Mouse (Mus musculus) E14TG2a.4 (cell line): Measurements from ENCODE around the gene Vmn1r84.

Source experiments
- H3K27me3 ChIP-seq: 2 replicates; pipeline ENCODE4 v1.6.1; 2014; ENCODE audit warnings: low read length, control low read depth; ENCODE audit not compliant: insufficient read depth
- H3K36me3 ChIP-seq: 2 replicates; pipeline ENCODE4 v1.6.1; 2014; ENCODE audit warnings: low read length, control low read depth; ENCODE audit not compliant: insufficient read depth
- H3K4me1 ChIP-seq: replicated peaks from 2 replicates; pipeline ENCODE4 v1.6.1; 2014; ENCODE audit warnings: low read depth, low read length, control low read depth
- H3K4me3 ChIP-seq: replicated peaks from 2 replicates; pipeline ENCODE4 v1.5.1; 2014; ENCODE audit warnings: mild to moderate bottlenecking, low read length
- H3K9me3 ChIP-seq: 2 replicates; pipeline ENCODE4 v1.6.1; 2014; ENCODE audit warnings: low read length, control low read depth
- CTCF ChIP-seq: conservative IDR thresholded peaks from 2 replicates; pipeline ENCODE4 v1.5.1; 2014; ENCODE audit warnings: low read length
- NANOG ChIP-seq: IDR thresholded peaks from 2 replicates; pipeline ENCODE4 v1.6.1; 2014; ENCODE audit warnings: borderline replicate concordance, low read length, mixed read lengths
- POU5F1 ChIP-seq: IDR thresholded peaks from 2 replicates; pipeline ENCODE4 v1.6.1; 2014; ENCODE audit warnings: low read length, borderline replicate concordance

Vmn1r84 gene

DNA sequence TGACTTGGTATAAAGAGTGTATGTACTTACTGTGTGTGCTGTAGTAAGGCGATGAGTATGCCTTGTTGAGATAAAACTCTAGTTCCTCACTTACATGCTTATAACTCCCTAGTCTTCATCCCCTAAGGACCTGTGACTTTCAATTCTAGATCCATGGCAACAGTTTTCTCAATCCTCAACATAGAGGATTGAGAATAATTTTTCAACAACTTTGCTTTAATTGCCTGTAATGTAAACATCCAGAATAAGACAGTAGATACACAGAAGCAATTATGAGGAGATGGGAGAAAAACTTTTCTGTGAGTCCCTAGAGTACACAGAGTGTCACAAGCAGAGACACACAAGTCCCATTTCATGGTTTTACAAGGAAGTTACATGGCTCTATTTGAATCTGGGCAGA is at the start of gene Vmn1r84:
Gene Vmn1r84, minus strand, starts transcription at position 101 of the 400 bp plus-strand sequence.
- H3K27me3 ChIP-seq = no peaks in the 10 kb centered on the region
- H3K4me1 ChIP-seq = no peaks in the 10 kb centered on the region
- H3K4me3 ChIP-seq = no peak within 1 kb of the TSS
- no peaks in the 10 kb centered on the region for H3K36me3 ChIP-seq
- no peaks in the 10 kb centered on the region for H3K9me3 ChIP-seq
- TF ChIP-seq NANOG = no peak
- TF ChIP-seq POU5F1 = no peak
- no peak for TF ChIP-seq CTCF

- Histone ChIP-seq H3K4me3 (no peak within 1 kb of the TSS), H3K27me3 (no peaks in the 10 kb centered on the region), H3K4me1 (no peaks in the 10 kb centered on the region), H3K36me3 (no peaks in the 10 kb centered on the region), H3K9me3 (peaks cover 10% of the 10 kb centered on the region; the same call in 1 of the 2 replicates)
- TF ChIP-seq NANOG (no peak), CTCF (no peak), POU5F1 (no peak)
Observed at GRCm38 (mm10) chr7:12329381-12329780, 39.7 kb downstream of the Vmn1r84 start, which contains the start of gene Vmn1r83. Gene Vmn1r83, minus strand, starts transcription at chr7:12329481.
